Mouse (Mus musculus): ENCODE measurements around the gene 9130019O22Rik. TPM values are rescaled to one million over a fixed set of nuclear protein-coding genes. Genes with fewer than 3 reads are reported as not detected.

The 9130019O22Rik gene
- polyA plus RNA-seq, 1 experiment: 0.37 TPM

DNA sequence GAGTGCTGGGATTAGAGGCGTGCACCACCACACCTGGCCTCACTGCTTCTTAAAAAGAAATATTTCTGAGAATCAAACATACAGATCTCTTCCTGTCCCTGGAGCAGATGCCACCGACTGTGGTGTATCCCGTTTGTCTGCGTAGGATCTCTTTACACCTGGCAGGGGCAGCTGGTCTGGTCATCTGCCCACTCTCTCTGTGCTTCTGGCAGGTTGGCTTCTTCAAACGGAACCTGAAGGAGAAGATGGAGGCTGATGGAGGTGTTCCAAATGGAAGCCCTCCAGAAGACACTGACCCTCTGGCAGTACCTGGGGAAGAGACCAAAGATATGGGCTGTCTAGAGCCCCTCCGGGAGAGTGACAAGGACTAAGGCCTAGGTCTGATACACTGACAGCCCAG, 53.7 kb downstream of the 9130019O22Rik start:
- H3K27ac ChIP-seq (ENCODE audit: control insufficient read depth, insufficient read depth, low read depth, low read length): no peak overlapping the region
- no peaks in the 10 kb centered on the region for H3K27me3 ChIP-seq (ENCODE audit: control insufficient read depth, insufficient read depth, low read length)
- H3K4me3 ChIP-seq (ENCODE audit: control insufficient read depth, low read depth, low read length): no peak overlapping the region
- no peaks in the 10 kb centered on the region for H3K4me1 ChIP-seq (ENCODE audit: control insufficient read depth, insufficient read depth, low read length)
- H3K36me3 ChIP-seq (ENCODE audit: control insufficient read depth, insufficient read depth, low read length): no peaks in the 10 kb centered on the region
- TF ChIP-seq CTCF (IDR thresholded peaks at IDR 0.05; ENCODE audit: control insufficient read depth, insufficient read depth, insufficient replicate concordance, low read depth, low read length) (no peak), POLR2A (IDR thresholded peaks at IDR 0.05; ENCODE audit: control insufficient read depth, low read depth, low read length) (no peak)

Other genes starting within 250 kb of the 9130019O22Rik start
- 0.09 and 0.10 TPM in 2 replicates for gene Spn, start 249.3 kb downstream of the 9130019O22Rik start, polyA plus RNA-seq (2012; rRNA removed)
- 19.6 and 27.8 TPM in 2 replicates for gene Cd2bp2, start 191.1 kb downstream of the 9130019O22Rik start, polyA plus RNA-seq (2012; rRNA removed)
- gene Tbc1d10b, start 178.7 kb downstream of the 9130019O22Rik start, polyA plus RNA-seq (2012; rRNA removed): 5.1 and 6.3 TPM in 2 replicates
- gene Mylpf, start 178.3 kb downstream of the 9130019O22Rik start, polyA plus RNA-seq (2012; rRNA removed): 1.3 and 1.4 TPM in 2 replicates
- gene Zfp553, start 154.1 kb downstream of the 9130019O22Rik start, polyA plus RNA-seq (2012; rRNA removed): 3.4 and 3.7 TPM in 2 replicates
- gene Sept1, start 154.0 kb downstream of the 9130019O22Rik start, polyA plus RNA-seq (2012; rRNA removed): 2.8 and 3.2 TPM in 2 replicates
- gene Zfp771, start 142.9 kb downstream of the 9130019O22Rik start, polyA plus RNA-seq (2012; rRNA removed): 41.0 and 48.4 TPM in 2 replicates
- gene Dctpp1, start 126.5 kb downstream of the 9130019O22Rik start, polyA plus RNA-seq (2012; rRNA removed): 22.2 and 23.7 TPM in 2 replicates
- 79.1 and 84.0 TPM in 2 replicates for gene Sephs2, start 113.1 kb downstream of the 9130019O22Rik start, polyA plus RNA-seq (2012; rRNA removed)
- gene Itgal, start 90.9 kb downstream of the 9130019O22Rik start, polyA plus RNA-seq (2012; rRNA removed): 0.79 and 0.93 TPM in 2 replicates
- gene Zfp768, start 41.6 kb downstream of the 9130019O22Rik start, polyA plus RNA-seq (2012; rRNA removed): 42.7 and 45.0 TPM in 2 replicates
- gene Zfp747, start 11.1 kb downstream of the 9130019O22Rik start, polyA plus RNA-seq (2012; rRNA removed): 1.0 and 1.4 TPM in 2 replicates
- 6.2 and 6.7 TPM in 2 replicates for gene E430018J23Rik, start 6.5 kb upstream of the 9130019O22Rik start, polyA plus RNA-seq (2012; rRNA removed)
- 0.30 and 0.31 TPM in 2 replicates for gene Zfp764, start 19.7 kb upstream of the 9130019O22Rik start, polyA plus RNA-seq (2012; rRNA removed)
- gene Zfp688, start 34.9 kb upstream of the 9130019O22Rik start, polyA plus RNA-seq (2012; rRNA removed): 18.6 and 30.1 TPM in 2 replicates
- 11.2 and 12.7 TPM in 2 replicates for gene Zfp689, start 62.0 kb upstream of the 9130019O22Rik start, polyA plus RNA-seq (2012; rRNA removed)
- gene Prr14, start 72.4 kb upstream of the 9130019O22Rik start, polyA plus RNA-seq (2012; rRNA removed): 55.4 and 58.4 TPM in 2 replicates
- 42.8 and 44.8 TPM in 2 replicates for gene Fbrs, start 92.0 kb upstream of the 9130019O22Rik start, polyA plus RNA-seq (2012; rRNA removed)
- gene Srcap, start 124.8 kb upstream of the 9130019O22Rik start, polyA plus RNA-seq (2012; rRNA removed): 13.7 and 20.0 TPM in 2 replicates
- gene Gm42715, start 132.4 kb upstream of the 9130019O22Rik start, polyA plus RNA-seq (2012; rRNA removed): 6.1 and 6.6 TPM in 2 replicates
- gene Tmem265, start 174.2 kb upstream of the 9130019O22Rik start, polyA plus RNA-seq (2012; rRNA removed): 4.3 and 4.5 TPM in 2 replicates
- 1,776 and 1,820 TPM in 2 replicates for gene Phkg2, start 186.2 kb upstream of the 9130019O22Rik start, polyA plus RNA-seq (2012; rRNA removed)
- 200 and 220 TPM in 2 replicates for gene Ccdc189, start 201.4 kb upstream of the 9130019O22Rik start, polyA plus RNA-seq (2012; rRNA removed)
- gene Rnf40, start 201.6 kb upstream of the 9130019O22Rik start, polyA plus RNA-seq (2012; rRNA removed): 56.5 and 63.5 TPM in 2 replicates
- 10.4 and 14.9 TPM in 2 replicates for gene Zfp629, start 228.6 kb upstream of the 9130019O22Rik start, polyA plus RNA-seq (2012; rRNA removed)

Measured in testis, adult 2 months (tissue).